Mouse (Mus musculus) left cerebral cortex, adult 18-20 months (tissue): ENCODE measurements at regions not wholly inside any gene's neighbourhood (a gene's known extent, or its start where the extent isn't known, plus 50 kb on each side); places are given as distances from the start of the nearest gene placed in this dataset.
A peak's percentile ranks its signal among the peaks of the same experiment; 100 is the strongest.

Source experiments
- DNase-seq, 2 experiments: peaks; one replicate each; pipeline ENCODE4 v3.0.0; 2021 to 2022; ENCODE audit warnings: low spot score in 2 of 2, mixed read lengths in 1 of 2

- DNase-seq: peak; percentile 37 to 64
These were observed 66.5 kb downstream of the Nmur2 start for GRCm38 (mm10) chr11:55974224-55974875.

GRCm38 (mm10) chr11:55966580-55966979, 74.2 kb downstream of the Nmur2 start:
- no peak for DNase-seq

- DNase-seq: no peak
These were observed 82.4 kb downstream of the Nmur2 start for GRCm38 (mm10) chr11:55958372-55958771.

GRCm38 (mm10) chr11:55957355-55957754, 83.5 kb downstream of the Nmur2 start:
- DNase-seq: no peak

GRCm38 (mm10) chr11:55953696-55954095, 87.1 kb downstream of the Nmur2 start:
- no peak for DNase-seq

- DNase-seq: no peak
These were observed 91.2 kb downstream of the Nmur2 start for GRCm38 (mm10) chr11:55949596-55949995.

- DNase-seq: no peak
These were observed 94.1 kb downstream of the Nmur2 start for GRCm38 (mm10) chr11:55946629-55947240.

GRCm38 (mm10) chr11:55946028-55946427, 94.8 kb downstream of the Nmur2 start:
- DNase-seq: no peak

GRCm38 (mm10) chr11:55939983-55940382, 100.8 kb downstream of the Nmur2 start:
- no peak for DNase-seq

- no peak for DNase-seq
These were observed 114.4 kb downstream of the Nmur2 start for GRCm38 (mm10) chr11:55926366-55926765.

GRCm38 (mm10) chr11:55919066-55919465, 121.7 kb downstream of the Nmur2 start:
- no peak for DNase-seq

GRCm38 (mm10) chr11:55918411-55918810, 122.4 kb downstream of the Nmur2 start:
- DNase-seq: no peak

- DNase-seq: no peak
These were observed 143.3 kb downstream of the Nmur2 start for GRCm38 (mm10) chr11:55897506-55897905.

GRCm38 (mm10) chr11:55890161-55890560, 150.6 kb downstream of the Nmur2 start:
- no peak for DNase-seq

GRCm38 (mm10) chr11:55878631-55879030, 162.2 kb downstream of the Nmur2 start:
- no peak for DNase-seq

- no peak for DNase-seq
These were observed 173.7 kb downstream of the Nmur2 start for GRCm38 (mm10) chr11:55867141-55867540.

- no peak for DNase-seq
These were observed 181.6 kb downstream of the Nmur2 start for GRCm38 (mm10) chr11:55859230-55859629.

- no peak for DNase-seq
These were observed 212.5 kb upstream of the Glra1 start for GRCm38 (mm10) chr11:55820479-55820878.

GRCm38 (mm10) chr11:55816566-55816965, 208.6 kb upstream of the Glra1 start:
- DNase-seq: no peak

GRCm38 (mm10) chr11:55810685-55811084, 202.7 kb upstream of the Glra1 start:
- no peak for DNase-seq

- no peak for DNase-seq
These were observed 183.3 kb upstream of the Glra1 start for GRCm38 (mm10) chr11:55791195-55791865.

- DNase-seq: no peak
These were observed 181.6 kb upstream of the Glra1 start for GRCm38 (mm10) chr11:55789638-55790037.

- no peak for DNase-seq
These were observed 173.0 kb upstream of the Glra1 start for GRCm38 (mm10) chr11:55781044-55781443.
